Mouse (Mus musculus) cortical plate, adult 2 months (tissue): Measurements from ENCODE around the gene Sestd1. TPM values are rescaled to one million over a fixed set of nuclear protein-coding genes. Genes with fewer than 3 reads are reported as not detected.

Experiments used
- H3K27ac ChIP-seq: fragments of 200-500 bp; 2 replicates; pipeline ENCODE4 v1.5.1; 2012; ENCODE audit warnings: low read length, control low read depth, inconsistent platforms; ENCODE audit not compliant: insufficient read depth
- H3K4me1 ChIP-seq: fragments of 200-500 bp; 2 replicates; pipeline ENCODE4 v1.6.1; 2011; ENCODE audit warnings: low read length; ENCODE audit not compliant: control insufficient read depth, insufficient read depth
- H3K4me3 ChIP-seq: fragments of 200-500 bp; 2 replicates; pipeline ENCODE4 v1.5.1; 2011; ENCODE audit warnings: mild to moderate bottlenecking, low read length, control low read depth; ENCODE audit not compliant: insufficient read depth
- CTCF ChIP-seq: fragments of 200-500 bp; IDR thresholded peaks from 2 replicates; pipeline ENCODE4 v1.5.1; 2011; ENCODE audit warnings: mild to moderate bottlenecking, control low read depth, low read length; ENCODE audit not compliant: insufficient read depth; ENCODE audit errors: extremely low read depth
- POLR2A ChIP-seq: fragments of 200-500 bp; IDR thresholded peaks from 2 replicates; pipeline ENCODE4 v1.6.1; 2011; ENCODE audit warnings: mild to moderate bottlenecking, low read length, control low read depth; ENCODE audit not compliant: insufficient read depth; ENCODE audit errors: extremely low read depth
- polyA plus RNA-seq: library from polyadenylated mRNA; depleted of rRNA; stranded (reverse); fragments of >200 nt; gene quantifications from 2 replicates; pipeline ENCODE4 v1.2.3, GENCODE M21; 2012

Sestd1 gene
- polyA plus RNA-seq, 1 experiment = 29.2 TPM

- Histone ChIP-seq H3K4me3 (peak overlapping the region; percentile 38), H3K4me1 (no peaks in the 10 kb centered on the region; the same call in 1 of the 2 replicates), H3K27ac (peak overlapping the region; percentile 24)
- TF ChIP-seq CTCF = no peak
- TF ChIP-seq POLR2A = no peak
Measured at GRCm38 (mm10) chr2:77169916-77170632, 110.3 kb downstream of the Sestd1 start.

GRCm38 (mm10) chr2:77169218-77169617 is 111.2 kb downstream of the Sestd1 start:
- Histone ChIP-seq H3K4me1 (no peaks in the 10 kb centered on the region; the same call in 1 of the 2 replicates), H3K27ac (no peak overlapping the region), H3K4me3 (0 out of 2 replicates have a peak overlapping the region, but pooled peaks have one; percentile 5)

GRCm38 (mm10) chr2:77168781-77169180 is 111.6 kb downstream of the Sestd1 start:
- Histone ChIP-seq H3K27ac (peak overlapping the region; percentile 60), H3K4me3 (peak overlapping the region; percentile 5; the same call in 1 of the 2 replicates), H3K4me1 (no peaks in the 10 kb centered on the region; the same call in 1 of the 2 replicates)
- no peak for TF ChIP-seq CTCF
- TF ChIP-seq POLR2A = no peak

More at GRCm38 (mm10) chr2:77169218-77169617, 111.2 kb downstream of the Sestd1 start:
- no peak for TF ChIP-seq POLR2A
- no peak for TF ChIP-seq CTCF

GRCm38 (mm10) chr2:77168081-77168685 is 112.2 kb downstream of the Sestd1 start:
- Histone ChIP-seq H3K4me3 (0 out of 2 replicates have a peak overlapping the region, but pooled peaks have one; percentile 5), H3K4me1 (no peaks in the 10 kb centered on the region), H3K27ac (peak overlapping the region; percentile 2; the same call in 1 of the 2 replicates)
- TF ChIP-seq CTCF (no peak), POLR2A (no peak)

- H3K4me1 ChIP-seq = no peaks in the 10 kb centered on the region
- no peak overlapping the region for H3K27ac ChIP-seq
- TF ChIP-seq CTCF (no peak), POLR2A (no peak)
- H3K4me3 ChIP-seq = no peak overlapping the region
Measured at GRCm38 (mm10) chr2:77166366-77166765, 114.0 kb downstream of the Sestd1 start.

- Histone ChIP-seq H3K4me3 (no peak overlapping the region), H3K27ac (no peak overlapping the region), H3K4me1 (no peaks in the 10 kb centered on the region)
- TF ChIP-seq POLR2A (no peak), CTCF (no peak)
Measured at GRCm38 (mm10) chr2:77164662-77165061, 115.7 kb downstream of the Sestd1 start.

GRCm38 (mm10) chr2:77163381-77163780 is 117.0 kb downstream of the Sestd1 start:
- no peaks in the 10 kb centered on the region for H3K4me1 ChIP-seq
- no peak for TF ChIP-seq CTCF
- no peak overlapping the region for H3K4me3 ChIP-seq
- H3K27ac ChIP-seq = no peak overlapping the region

GRCm38 (mm10) chr2:77162135-77162534 is 118.3 kb downstream of the Sestd1 start:
- TF ChIP-seq CTCF (no peak), POLR2A (no peak)
- no peak overlapping the region for H3K27ac ChIP-seq
- H3K4me1 ChIP-seq = no peaks in the 10 kb centered on the region
- no peak overlapping the region for H3K4me3 ChIP-seq

- TF ChIP-seq POLR2A = no peak
- TF ChIP-seq CTCF = no peak
- Histone ChIP-seq H3K27ac (no peak overlapping the region), H3K4me1 (no peaks in the 10 kb centered on the region), H3K4me3 (no peak overlapping the region)
Measured at GRCm38 (mm10) chr2:77157546-77157945, 122.8 kb downstream of the Sestd1 start.

- TF ChIP-seq POLR2A = no peak
- no peak for TF ChIP-seq CTCF
- Histone ChIP-seq H3K4me1 (no peaks in the 10 kb centered on the region; the same call in 1 of the 2 replicates), H3K4me3 (no peak overlapping the region), H3K27ac (no peak overlapping the region)
Measured at GRCm38 (mm10) chr2:77154080-77154479, 126.3 kb downstream of the Sestd1 start.
